9 mouse cellular contexts compared by ENCODE assay signal in the genomic region with DNA sequence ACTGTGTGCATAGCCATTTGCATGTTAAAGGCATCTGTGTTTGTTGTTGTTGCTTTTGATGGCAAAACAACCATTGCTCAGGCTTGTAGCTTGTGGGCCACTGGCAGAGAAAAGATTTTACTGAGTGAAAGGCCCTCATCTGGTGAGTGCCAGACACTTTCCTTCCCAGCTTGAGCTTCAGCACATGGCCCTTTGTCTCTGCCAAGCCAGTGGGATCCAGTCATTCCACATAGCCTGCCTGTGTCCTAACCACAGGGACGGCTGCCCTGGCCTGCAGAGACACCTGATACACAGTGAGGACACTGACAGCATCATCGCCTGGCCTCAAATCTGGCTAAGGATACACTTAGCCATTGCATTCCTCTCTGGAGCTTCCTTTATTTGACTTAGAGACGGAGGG.
DNase-seq lines count a peak whose midpoint lies in the region; ATAC-seq and TF ChIP-seq lines count a peak whose summit lies in the region.
"Had no signal": no experiment of that assay in that cellular context is flagged by ENCODE, and none has a peak within 500 bp of the region (broad histone marks: within the 10 kb centered on the region; RNA-seq: fewer than 3 reads in every experiment).

No protein-coding gene starts in this region.

- intact Hi-C loops in heart, postnatal 10 days (cut with DNase I): loop anchor here (2.0 to 5.0 kb wide), 3 partner anchors 67 to 152 kb away; partner anchors contain the start of gene Ghr

- H3K4me1 ChIP-seq in forebrain, postnatal 0 days (ENCODE audit: insufficient read depth): no peaks in the 10 kb centered on the region

- peak; percentile 83 for ATAC-seq in forebrain, postnatal 0 days

- no peaks in the 10 kb centered on the region for H3K27me3 ChIP-seq in forebrain, postnatal 0 days (ENCODE audit: insufficient read depth, low read length)
- H3K27me3 ChIP-seq: limb, embryonic 12.5 days had no signal

- no peak overlapping the region for H3K9ac ChIP-seq in forebrain, postnatal 0 days
- H3K9ac ChIP-seq: limb, embryonic 12.5 days had no signal

- H3K4me2 ChIP-seq in forebrain, postnatal 0 days (ENCODE audit: low read depth): no peak overlapping the region
- H3K4me2 ChIP-seq: limb, embryonic 12.5 days had no signal

- H3K36me3 ChIP-seq in forebrain, postnatal 0 days (ENCODE audit: insufficient read depth): no peaks in the 10 kb centered on the region
- H3K36me3 ChIP-seq: limb, embryonic 12.5 days had no signal

- TF ChIP-seq CTCF in forebrain, postnatal 0 days (IDR thresholded peaks at IDR 0.05; ENCODE audit: low read depth): no peak

- H3K27ac ChIP-seq in forebrain, postnatal 0 days (ENCODE audit: low read depth, low read length): no peak overlapping the region
- H3K27ac ChIP-seq: limb, embryonic 12.5 days had no signal

- H3K4me3 ChIP-seq in forebrain, postnatal 0 days (ENCODE audit: low read depth, low read length): no peak overlapping the region
- H3K4me3 ChIP-seq: limb, embryonic 12.5 days had no signal

- DNase-seq in adrenal gland, postnatal 14 days: peak; percentile 29
- no peak for DNase-seq in adrenal gland, postnatal 4 days (ENCODE audit: low spot score in 2 of 2)
- DNase-seq in layer of hippocampus, postnatal 10 days (ENCODE audit: low spot score in 2 of 2): peak; percentile 9 to 28
- no peak for DNase-seq in layer of hippocampus, adult 9-11 months
- DNase-seq in forebrain, postnatal 0 days: peak; percentile 35
- DNase-seq in heart, postnatal 10 days: peak; percentile 81 to 86
- no peak for DNase-seq in adrenal gland, adult (ENCODE audit: inconsistent age in 2 of 2, low spot score in 1 of 2)
- DNase-seq in right cerebral cortex, postnatal 36 days (ENCODE audit: low spot score in 2 of 2): no peak

- 54% methylated on average over 3 of the region's 3 CpGs for WGBS in forebrain, postnatal 0 days

- H3K9me3 ChIP-seq in forebrain, postnatal 0 days (ENCODE audit: low read length): no peaks in the 10 kb centered on the region
- H3K9me3 ChIP-seq: limb, embryonic 12.5 days had no signal

Comparison
In these comparisons a context has a peak if more than half of its experiments do, and no peak if none do; other contexts are left out.
1. DNase-seq: peak in adrenal gland, postnatal 14 days (single experiment), layer of hippocampus, postnatal 10 days (2 of 2), forebrain, postnatal 0 days (single experiment) and heart, postnatal 10 days (2 of 2); none in adrenal gland, postnatal 4 days (0 of 2), layer of hippocampus, adult 9-11 months (single experiment), adrenal gland, adult (0 of 2) and right cerebral cortex, postnatal 36 days (0 of 2).